Mouse (Mus musculus): Measurements from ENCODE around the gene Tpte. TPM values are rescaled to one million over a fixed set of nuclear protein-coding genes. Genes with fewer than 3 reads are reported as not detected.

Tpte gene
- polyA plus RNA-seq, 1 experiment from 2014 or later, result not detected

Other genes with a start within 250 kb of the Tpte start
- gene Atp7b, start 223.1 kb upstream of the Tpte start, polyA plus RNA-seq (2014; fragmentation: Nextera tagmentation; extraction: Ambion mirVana), result 8.1 and 10.0 TPM in 2 replicates
- 37.0 and 40.3 TPM in 2 replicates for gene Alg11, start 222.7 kb upstream of the Tpte start, polyA plus RNA-seq (2014; fragmentation: Nextera tagmentation; extraction: Ambion mirVana)
- 0.32 TPM in 2 replicates for gene Nek5, start 158.4 kb upstream of the Tpte start, polyA plus RNA-seq (2014; fragmentation: Nextera tagmentation; extraction: Ambion mirVana)
- gene Nek3, start 117.0 kb upstream of the Tpte start, polyA plus RNA-seq (2014; fragmentation: Nextera tagmentation; extraction: Ambion mirVana), result 7.0 and 10.7 TPM in 2 replicates
- gene Ckap2, start 97.6 kb upstream of the Tpte start, polyA plus RNA-seq (2014; fragmentation: Nextera tagmentation; extraction: Ambion mirVana), result 61.5 and 62.0 TPM in 2 replicates
- gene Vps36, start 90.6 kb upstream of the Tpte start, polyA plus RNA-seq (2014; fragmentation: Nextera tagmentation; extraction: Ambion mirVana), result 57.4 and 60.0 TPM in 2 replicates
- gene Thsd1, start 56.1 kb upstream of the Tpte start, polyA plus RNA-seq (2014; fragmentation: Nextera tagmentation; extraction: Ambion mirVana), result 9.4 and 10.8 TPM in 2 replicates
- gene Slc25a15, start 115.2 kb downstream of the Tpte start, polyA plus RNA-seq (2014; fragmentation: Nextera tagmentation; extraction: Ambion mirVana), result 19.0 and 20.0 TPM in 2 replicates
- gene Mrps31, start 127.9 kb downstream of the Tpte start, polyA plus RNA-seq (2014; fragmentation: Nextera tagmentation; extraction: Ambion mirVana), result 45.9 and 46.2 TPM in 2 replicates

Data from stomach, embryonic 14.5 days (tissue).